Mouse (Mus musculus): ENCODE measurements around the gene F11r. TPM values are rescaled to one million over a fixed set of nuclear protein-coding genes. Genes with fewer than 3 reads are reported as not detected.

F11r gene
- polyA plus RNA-seq (2014; fragmentation: Illumina TruSeq; extraction: RNeasy Lipid Tissue Mini Kit (QIAGEN cat#74804); ENCODE audit: low read depth, low replicate concordance), result 51.7 TPM

DNA sequence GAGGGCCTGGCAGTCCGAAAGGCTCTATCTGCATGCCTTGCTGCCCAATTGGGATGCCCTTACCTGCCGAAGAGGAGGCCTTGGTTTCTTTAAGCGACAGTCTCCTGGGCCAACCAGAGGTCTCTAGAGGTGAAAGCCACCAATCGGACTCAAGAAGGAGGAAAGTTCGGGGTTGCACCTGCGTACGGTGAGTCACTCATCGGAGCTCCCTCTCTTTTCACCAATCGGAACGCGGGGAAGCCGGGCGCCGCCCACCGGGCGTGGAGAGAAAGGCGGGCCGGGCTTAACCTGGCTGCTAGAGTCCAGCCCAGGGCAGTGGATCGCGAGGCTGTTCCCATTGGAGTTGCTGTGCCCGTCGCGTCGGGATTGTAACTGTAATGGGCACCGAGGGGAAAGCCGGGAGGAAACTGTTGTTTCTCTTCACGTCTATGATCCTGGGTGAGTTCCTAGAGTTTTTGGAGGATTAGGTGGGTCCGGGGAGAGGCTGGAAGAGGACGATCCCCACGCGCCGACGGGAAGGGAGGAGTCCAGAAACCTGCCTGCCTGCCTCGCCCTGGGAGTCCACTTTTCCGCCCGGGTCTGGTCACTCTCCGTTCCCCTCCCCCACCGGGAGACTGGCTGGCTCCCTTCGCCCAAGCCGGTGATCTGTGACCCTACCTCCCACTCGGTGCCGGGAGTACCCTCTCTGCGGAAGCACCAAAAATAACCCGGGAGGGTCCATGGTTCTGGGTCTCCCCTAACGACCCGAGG is at the start of gene F11r:
Gene F11r (plus strand): TSS at position 272 of the 750 bp plus-strand sequence.

DNA sequence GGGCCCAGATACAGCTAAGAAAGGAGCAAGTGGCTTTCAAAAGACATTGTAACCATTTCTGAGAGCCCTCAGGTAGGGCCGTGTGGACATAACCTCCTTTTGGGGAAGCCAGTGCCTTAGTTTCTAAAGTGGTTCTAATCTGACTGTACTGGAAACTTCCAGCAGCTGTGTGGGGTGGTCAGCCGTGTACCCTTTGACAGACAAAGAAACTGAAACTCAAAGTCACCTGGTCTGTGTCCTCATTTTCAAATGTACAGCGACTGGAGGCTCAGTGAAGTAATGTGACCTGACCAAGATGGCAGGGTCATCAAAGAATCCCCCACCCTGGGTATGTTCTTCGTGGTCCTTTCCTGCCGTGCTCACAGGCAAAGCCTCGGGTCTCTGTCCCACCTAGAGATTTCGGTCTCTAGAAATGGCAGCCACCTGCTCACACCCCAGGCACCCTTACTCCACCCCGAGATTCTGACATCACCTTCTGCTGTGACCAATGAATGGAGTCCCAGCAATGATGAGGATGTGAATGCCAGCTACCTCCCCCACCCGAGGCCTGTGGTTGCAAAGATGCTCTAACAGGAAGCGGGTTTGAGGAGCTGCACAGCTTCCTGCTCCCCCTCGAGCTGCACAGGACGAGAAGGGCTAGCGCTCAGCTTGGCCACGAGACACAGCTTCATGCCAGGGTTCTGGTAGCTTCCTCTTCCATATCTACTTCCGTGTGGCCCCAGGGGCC is 48.8 kb upstream of the F11r start, which contains the start of gene Arhgap30:
Gene Arhgap30 (plus strand): TSS at position 579 of the 727 bp plus-strand sequence.

DNA sequence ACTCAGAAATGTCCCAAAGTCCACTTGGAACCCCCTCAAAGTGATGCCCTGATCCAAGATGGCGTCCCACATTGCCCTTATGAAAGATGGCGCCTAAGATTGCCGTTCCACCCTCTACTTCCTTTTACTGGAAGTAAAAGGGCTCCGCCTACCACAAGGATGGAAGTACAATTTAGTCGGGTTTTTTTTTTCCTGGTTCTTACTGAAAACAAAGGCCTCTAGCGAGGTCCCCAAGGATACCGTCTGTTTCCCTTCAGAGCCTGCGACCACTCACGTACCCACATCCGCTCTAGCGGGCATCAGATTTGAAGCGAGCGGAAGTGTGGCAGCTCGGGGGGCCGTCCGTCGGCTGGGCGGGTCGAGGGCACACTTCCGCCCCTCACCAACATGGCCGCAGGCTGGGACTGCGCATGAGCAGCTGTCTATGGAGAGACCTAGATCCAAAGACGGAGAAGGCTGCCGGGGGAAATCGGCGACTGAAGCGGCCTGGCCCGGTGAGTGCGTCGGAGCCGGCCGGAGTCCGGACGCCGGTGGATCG is 26.3 kb upstream of the F11r start, which contains the start of gene Usf1:
Gene Usf1 (plus strand): TSS at position 367 of the 538 bp plus-strand sequence.

DNA sequence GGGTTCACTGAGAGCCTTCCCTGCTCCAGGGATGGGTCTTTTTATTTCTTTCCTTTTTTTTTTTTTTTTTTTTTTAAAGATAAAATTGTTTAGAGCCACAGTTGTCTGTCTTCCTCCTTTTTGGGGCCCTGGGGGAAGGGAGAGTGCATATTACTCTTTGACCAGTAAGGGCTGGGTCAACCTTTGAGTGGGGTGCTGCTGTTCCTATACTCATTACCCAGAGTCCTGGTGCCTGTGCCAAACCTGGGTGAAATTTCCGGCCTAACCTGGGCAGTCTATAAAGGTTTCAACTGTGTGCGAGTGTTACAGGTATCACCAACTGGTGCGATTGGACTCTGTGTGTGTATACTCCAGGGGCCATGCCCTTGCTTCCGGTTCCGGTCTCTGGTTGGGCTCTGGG is 18.7 kb upstream of the F11r start, which contains the start of gene Tstd1:
Gene Tstd1 (plus strand): TSS at position 213 of the 400 bp plus-strand sequence.

DNA sequence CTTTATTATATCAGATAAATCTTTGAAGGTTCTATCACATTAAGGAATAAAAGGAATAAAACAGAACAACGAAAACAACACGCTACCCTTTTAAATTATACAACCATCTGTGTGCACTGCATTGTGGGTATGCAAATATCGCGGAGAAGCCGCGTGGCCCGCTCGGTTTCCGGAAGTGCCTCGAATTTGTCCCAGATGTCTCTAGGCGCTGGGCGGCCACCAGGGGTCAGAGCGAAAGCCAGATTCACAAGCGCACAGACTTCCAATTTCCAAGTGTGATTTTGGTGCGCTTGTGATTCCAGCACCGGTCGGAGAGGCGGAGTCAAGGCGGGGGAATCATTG is 65.9 kb downstream of the F11r start, which contains the start of gene Alyref2:
Gene Alyref2 (plus strand): TSS at position 229 of the 342 bp plus-strand sequence.

Other genes with a start within 250 kb of the F11r start
- 6.5 TPM for gene Pcp4l1, start 241.3 kb upstream of the F11r start, polyA plus RNA-seq (2014; fragmentation: Illumina TruSeq; extraction: RNeasy Lipid Tissue Mini Kit (QIAGEN cat#74804); ENCODE audit: low read depth, low replicate concordance)
- gene Nr1i3, start 223.6 kb upstream of the F11r start, polyA plus RNA-seq (2014; fragmentation: Illumina TruSeq; extraction: RNeasy Lipid Tissue Mini Kit (QIAGEN cat#74804); ENCODE audit: low read depth, low replicate concordance), result not detected
- 7.3 TPM for gene Tomm40l, start 215.0 kb upstream of the F11r start, polyA plus RNA-seq (2014; fragmentation: Illumina TruSeq; extraction: RNeasy Lipid Tissue Mini Kit (QIAGEN cat#74804); ENCODE audit: low read depth, low replicate concordance)
- 3.9 TPM for gene Apoa2, start 212.5 kb upstream of the F11r start, polyA plus RNA-seq (2014; fragmentation: Illumina TruSeq; extraction: RNeasy Lipid Tissue Mini Kit (QIAGEN cat#74804); ENCODE audit: low read depth, low replicate concordance)
- 10.8 TPM for gene Fcer1g, start 203.2 kb upstream of the F11r start, polyA plus RNA-seq (2014; fragmentation: Illumina TruSeq; extraction: RNeasy Lipid Tissue Mini Kit (QIAGEN cat#74804); ENCODE audit: low read depth, low replicate concordance)
- 1.2 TPM for gene Adamts4, start 187.1 kb upstream of the F11r start, polyA plus RNA-seq (2014; fragmentation: Illumina TruSeq; extraction: RNeasy Lipid Tissue Mini Kit (QIAGEN cat#74804); ENCODE audit: low read depth, low replicate concordance)
- gene Ndufs2, start 186.1 kb upstream of the F11r start, polyA plus RNA-seq (2014; fragmentation: Illumina TruSeq; extraction: RNeasy Lipid Tissue Mini Kit (QIAGEN cat#74804); ENCODE audit: low read depth, low replicate concordance), result 89.0 TPM
- 2.3 TPM for gene B4galt3, start 167.2 kb upstream of the F11r start, polyA plus RNA-seq (2014; fragmentation: Illumina TruSeq; extraction: RNeasy Lipid Tissue Mini Kit (QIAGEN cat#74804); ENCODE audit: low read depth, low replicate concordance)
- gene Ppox, start 156.3 kb upstream of the F11r start, polyA plus RNA-seq (2014; fragmentation: Illumina TruSeq; extraction: RNeasy Lipid Tissue Mini Kit (QIAGEN cat#74804); ENCODE audit: low read depth, low replicate concordance), result 6.2 TPM
- 15.0 TPM for gene Usp21, start 149.5 kb upstream of the F11r start, polyA plus RNA-seq (2014; fragmentation: Illumina TruSeq; extraction: RNeasy Lipid Tissue Mini Kit (QIAGEN cat#74804); ENCODE audit: low read depth, low replicate concordance)
- gene Ufc1, start 142.5 kb upstream of the F11r start, polyA plus RNA-seq (2014; fragmentation: Illumina TruSeq; extraction: RNeasy Lipid Tissue Mini Kit (QIAGEN cat#74804); ENCODE audit: low read depth, low replicate concordance), result 101 TPM
- 6.7 TPM for gene Dedd, start 108.4 kb upstream of the F11r start, polyA plus RNA-seq (2014; fragmentation: Illumina TruSeq; extraction: RNeasy Lipid Tissue Mini Kit (QIAGEN cat#74804); ENCODE audit: low read depth, low replicate concordance)
- gene Nit1, start 91.9 kb upstream of the F11r start, polyA plus RNA-seq (2014; fragmentation: Illumina TruSeq; extraction: RNeasy Lipid Tissue Mini Kit (QIAGEN cat#74804); ENCODE audit: low read depth, low replicate concordance), result 43.5 TPM
- gene Pfdn2, start 91.9 kb upstream of the F11r start, polyA plus RNA-seq (2014; fragmentation: Illumina TruSeq; extraction: RNeasy Lipid Tissue Mini Kit (QIAGEN cat#74804); ENCODE audit: low read depth, low replicate concordance), result 39.6 TPM
- gene Klhdc9, start 76.7 kb upstream of the F11r start, polyA plus RNA-seq (2014; fragmentation: Illumina TruSeq; extraction: RNeasy Lipid Tissue Mini Kit (QIAGEN cat#74804); ENCODE audit: low read depth, low replicate concordance), result 0.97 TPM
- 0.40 TPM for gene Nectin4, start 67.4 kb upstream of the F11r start, polyA plus RNA-seq (2014; fragmentation: Illumina TruSeq; extraction: RNeasy Lipid Tissue Mini Kit (QIAGEN cat#74804); ENCODE audit: low read depth, low replicate concordance)
- gene Arhgap30, start 48.6 kb upstream of the F11r start, polyA plus RNA-seq (2014; fragmentation: Illumina TruSeq; extraction: RNeasy Lipid Tissue Mini Kit (QIAGEN cat#74804); ENCODE audit: low read depth, low replicate concordance), result 1.3 TPM
- gene Usf1, start 26.2 kb upstream of the F11r start, polyA plus RNA-seq (2014; fragmentation: Illumina TruSeq; extraction: RNeasy Lipid Tissue Mini Kit (QIAGEN cat#74804); ENCODE audit: low read depth, low replicate concordance), result 0.69 TPM
- 2.9 TPM for gene Tstd1, start 18.7 kb upstream of the F11r start, polyA plus RNA-seq (2014; fragmentation: Illumina TruSeq; extraction: RNeasy Lipid Tissue Mini Kit (QIAGEN cat#74804); ENCODE audit: low read depth, low replicate concordance)
- gene Alyref2, start 65.9 kb downstream of the F11r start, polyA plus RNA-seq (2014; fragmentation: Illumina TruSeq; extraction: RNeasy Lipid Tissue Mini Kit (QIAGEN cat#74804); ENCODE audit: low read depth, low replicate concordance), result 1.2 TPM
- gene Itln1, start 97.8 kb downstream of the F11r start, polyA plus RNA-seq (2014; fragmentation: Illumina TruSeq; extraction: RNeasy Lipid Tissue Mini Kit (QIAGEN cat#74804); ENCODE audit: low read depth, low replicate concordance), result not detected
- 0.61 TPM for gene Cd244a, start 121.7 kb downstream of the F11r start, polyA plus RNA-seq (2014; fragmentation: Illumina TruSeq; extraction: RNeasy Lipid Tissue Mini Kit (QIAGEN cat#74804); ENCODE audit: low read depth, low replicate concordance)
- gene Ly9, start 169.9 kb downstream of the F11r start, polyA plus RNA-seq (2014; fragmentation: Illumina TruSeq; extraction: RNeasy Lipid Tissue Mini Kit (QIAGEN cat#74804); ENCODE audit: low read depth, low replicate concordance), result 0.57 TPM
- 1.9 TPM for gene Slamf7, start 215.5 kb downstream of the F11r start, polyA plus RNA-seq (2014; fragmentation: Illumina TruSeq; extraction: RNeasy Lipid Tissue Mini Kit (QIAGEN cat#74804); ENCODE audit: low read depth, low replicate concordance)
- gene Cd48, start 244.5 kb downstream of the F11r start, polyA plus RNA-seq (2014; fragmentation: Illumina TruSeq; extraction: RNeasy Lipid Tissue Mini Kit (QIAGEN cat#74804); ENCODE audit: low read depth, low replicate concordance), result 3.7 TPM